Mouse (Mus musculus): ENCODE data around the gene Ppm1b. TPM values are rescaled to one million over a fixed set of nuclear protein-coding genes. Genes with fewer than 3 reads are reported as not detected.

The Ppm1b gene
- polyA plus RNA-seq, 2 experiments, result 31.3 to 40.6 TPM

- no peak overlapping the region for H3K27ac ChIP-seq
- H3K4me3 ChIP-seq (ENCODE audit: insufficient read depth in 1 of 2, low read depth in 2 of 2, low read length in 2 of 2), result no peak overlapping the region
- H3K36me3 ChIP-seq (replicated peaks; ENCODE audit: control insufficient read depth, insufficient read depth, low read depth), result no peaks in the 10 kb centered on the region
- no peak overlapping the region for H3K9ac ChIP-seq (replicated peaks)
- peaks cover 0 to 8% of the 10 kb centered on the region in 2 experiments; a peak in 2 of 4 replicates for H3K4me1 ChIP-seq (replicated peaks; ENCODE audit: control insufficient read depth in 2 of 2, insufficient read depth in 2 of 2, low read length in 1 of 2)
- H3K9me3 ChIP-seq (ENCODE audit: control insufficient read depth, low read length), result no peaks in the 10 kb centered on the region
- WGBS (ENCODE audit: insufficient replicate concordance), result 74% methylated on average over 3 of the region's 3 CpGs
- H3K4me2 ChIP-seq (ENCODE audit: low read depth), result no peak overlapping the region
- H3K27me3 ChIP-seq (ENCODE audit: control insufficient read depth, insufficient read depth, low read length), result no peaks in the 10 kb centered on the region
- no peak for DNase-seq (ENCODE audit: low read depth in 3 of 3, low spot score in 3 of 3)
- TF ChIP-seq EP300 (IDR thresholded peaks at IDR 0.05; ENCODE audit: low read depth), result no peak
- TF ChIP-seq CTCF (IDR thresholded peaks at IDR 0.05; ENCODE audit: low read depth), result no peak
- no peak for ATAC-seq (ENCODE audit: insufficient read depth)
These were observed 63.8 kb downstream of the Ppm1b start for GRCm38 (mm10) chr17:85020343-85020742.

GRCm38 (mm10) chr17:85023247-85024167, 67.0 kb downstream of the Ppm1b start:
- DNase-seq (ENCODE audit: low read depth in 3 of 3, low spot score in 3 of 3) (peak; percentile 41 to 47 (median 46)), ATAC-seq (ENCODE audit: insufficient read depth) (no peak)
- Histone ChIP-seq H3K4me2 (ENCODE audit: low read depth) (no peak overlapping the region), H3K36me3 (replicated peaks; ENCODE audit: control insufficient read depth, insufficient read depth, low read depth) (no peaks in the 10 kb centered on the region), H3K27me3 (ENCODE audit: control insufficient read depth, insufficient read depth, low read length) (no peaks in the 10 kb centered on the region), H3K4me3 (ENCODE audit: insufficient read depth in 1 of 2, low read depth in 2 of 2, low read length in 2 of 2) (no peak overlapping the region), H3K4me1 (replicated peaks; ENCODE audit: control insufficient read depth in 2 of 2, insufficient read depth in 2 of 2, low read length in 1 of 2) (peaks cover 0 to 1% of the 10 kb centered on the region in 2 experiments; a peak in 2 of 4 replicates), H3K9me3 (ENCODE audit: control insufficient read depth, low read length) (no peaks in the 10 kb centered on the region), H3K27ac (no peak overlapping the region), H3K9ac (replicated peaks) (no peak overlapping the region)
- WGBS (ENCODE audit: insufficient replicate concordance), result 60% methylated on average over 22 of the region's 22 CpGs
- TF ChIP-seq CTCF (IDR thresholded peaks at IDR 0.05; ENCODE audit: low read depth) (peak; percentile 57), EP300 (IDR thresholded peaks at IDR 0.05; ENCODE audit: low read depth) (no peak)

DNA sequence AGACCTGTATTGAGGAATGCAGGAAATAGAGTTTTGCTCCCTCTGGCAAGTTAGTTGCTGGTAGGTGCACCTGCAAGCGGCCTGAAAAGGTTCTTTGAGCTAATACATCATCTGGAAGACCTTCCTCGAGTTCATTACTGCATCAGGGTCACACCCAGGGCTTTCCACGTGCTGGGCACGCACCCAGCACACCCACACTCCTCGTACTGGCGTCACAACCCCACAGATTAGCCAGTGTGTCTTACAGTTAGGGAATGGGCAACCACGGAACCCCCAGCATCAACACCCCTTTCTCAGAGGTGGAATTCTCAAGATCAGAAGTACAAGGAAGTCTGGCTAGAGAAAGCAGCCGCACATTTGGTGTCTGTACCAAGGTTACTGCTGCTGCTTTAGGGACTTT, 67.7 kb downstream of the Ppm1b start:
- 81% methylated on average over 8 of the region's 8 CpGs for WGBS (ENCODE audit: insufficient replicate concordance)
- Histone ChIP-seq H3K4me3 (ENCODE audit: insufficient read depth in 1 of 2, low read depth in 2 of 2, low read length in 2 of 2) (no peak overlapping the region), H3K4me2 (ENCODE audit: low read depth) (no peak overlapping the region), H3K36me3 (replicated peaks; ENCODE audit: control insufficient read depth, insufficient read depth, low read depth) (no peaks in the 10 kb centered on the region), H3K4me1 (replicated peaks; ENCODE audit: control insufficient read depth in 2 of 2, insufficient read depth in 2 of 2, low read length in 1 of 2) (no peaks in the 10 kb centered on the region; a peak in 1 of 4 replicates), H3K27me3 (ENCODE audit: control insufficient read depth, insufficient read depth, low read length) (no peaks in the 10 kb centered on the region), H3K9me3 (ENCODE audit: control insufficient read depth, low read length) (no peaks in the 10 kb centered on the region), H3K9ac (replicated peaks) (no peak overlapping the region), H3K27ac (no peak overlapping the region)
- TF ChIP-seq EP300 (IDR thresholded peaks at IDR 0.05; ENCODE audit: low read depth) (no peak), CTCF (IDR thresholded peaks at IDR 0.05; ENCODE audit: low read depth) (no peak)
- no peak for ATAC-seq (ENCODE audit: insufficient read depth)
- no peak for DNase-seq (ENCODE audit: low read depth in 3 of 3, low spot score in 3 of 3)

DNA sequence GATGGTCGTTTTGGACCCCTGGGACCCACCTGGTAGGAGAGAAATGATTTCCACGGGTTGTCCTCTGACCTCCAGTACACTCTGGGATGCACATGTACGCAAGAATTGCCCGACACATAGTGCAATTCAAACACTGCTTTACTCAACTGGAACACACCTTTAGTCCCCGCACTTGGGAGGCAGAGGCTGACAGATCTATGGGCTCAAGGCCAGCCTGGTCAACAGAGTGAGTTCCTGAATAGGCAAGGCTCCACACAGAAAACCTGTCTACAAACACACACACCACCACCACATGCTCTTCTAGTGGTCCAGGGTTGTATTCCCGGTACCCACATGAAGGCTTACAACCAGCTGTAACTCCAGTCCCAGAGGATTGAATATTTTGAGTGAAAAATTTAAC, 68.6 kb downstream of the Ppm1b start:
- DNase-seq (ENCODE audit: low read depth in 3 of 3, low spot score in 3 of 3), result no peak

GRCm38 (mm10) chr17:85026436-85026835, 69.9 kb downstream of the Ppm1b start:
- Histone ChIP-seq H3K9ac (replicated peaks) (no peak overlapping the region), H3K27ac (no peak overlapping the region), H3K9me3 (ENCODE audit: control insufficient read depth, low read length) (no peaks in the 10 kb centered on the region), H3K4me3 (ENCODE audit: insufficient read depth in 1 of 2, low read depth in 2 of 2, low read length in 2 of 2) (no peak overlapping the region), H3K36me3 (replicated peaks; ENCODE audit: control insufficient read depth, insufficient read depth, low read depth) (no peaks in the 10 kb centered on the region), H3K27me3 (ENCODE audit: control insufficient read depth, insufficient read depth, low read length) (no peaks in the 10 kb centered on the region), H3K4me2 (ENCODE audit: low read depth) (no peak overlapping the region), H3K4me1 (replicated peaks; ENCODE audit: control insufficient read depth in 2 of 2, insufficient read depth in 2 of 2, low read length in 1 of 2) (no peaks in the 10 kb centered on the region; a peak in 1 of 4 replicates)
- no peak for DNase-seq (ENCODE audit: low read depth in 3 of 3, low spot score in 3 of 3)
- 83% methylated on average over 6 of the region's 6 CpGs for WGBS (ENCODE audit: insufficient replicate concordance)
- no peak for TF ChIP-seq EP300 (IDR thresholded peaks at IDR 0.05; ENCODE audit: low read depth)
- no peak for TF ChIP-seq CTCF (IDR thresholded peaks at IDR 0.05; ENCODE audit: low read depth)
- ATAC-seq (ENCODE audit: insufficient read depth), result no peak

More for the DNA sequence above, 68.6 kb downstream of the Ppm1b start:
- no peaks in the 10 kb centered on the region for H3K9me3 ChIP-seq (ENCODE audit: control insufficient read depth, low read length)
- no peaks in the 10 kb centered on the region for H3K36me3 ChIP-seq (replicated peaks; ENCODE audit: control insufficient read depth, insufficient read depth, low read depth)
- no peak overlapping the region for H3K27ac ChIP-seq
- no peak for ATAC-seq (ENCODE audit: insufficient read depth)
- 82% methylated on average over 6 of the region's 6 CpGs for WGBS (ENCODE audit: insufficient replicate concordance)
- no peak overlapping the region for H3K4me2 ChIP-seq (ENCODE audit: low read depth)
- no peak overlapping the region for H3K9ac ChIP-seq (replicated peaks)
- H3K27me3 ChIP-seq (ENCODE audit: control insufficient read depth, insufficient read depth, low read length), result no peaks in the 10 kb centered on the region
- no peak overlapping the region for H3K4me3 ChIP-seq (ENCODE audit: insufficient read depth in 1 of 2, low read depth in 2 of 2, low read length in 2 of 2)
- no peaks in the 10 kb centered on the region; a peak in 1 of 4 replicates for H3K4me1 ChIP-seq (replicated peaks; ENCODE audit: control insufficient read depth in 2 of 2, insufficient read depth in 2 of 2, low read length in 1 of 2)
- no peak for TF ChIP-seq CTCF (IDR thresholded peaks at IDR 0.05; ENCODE audit: low read depth)
- no peak for TF ChIP-seq EP300 (IDR thresholded peaks at IDR 0.05; ENCODE audit: low read depth)

Data from liver, embryonic 14.5 days (tissue).